Mouse (Mus musculus) embryonic facial prominence, embryonic 14.5 days (tissue): ENCODE results near the gene Carnmt1. TPM values are rescaled to one million over a fixed set of nuclear protein-coding genes. Genes with fewer than 3 reads are reported as not detected.

Experiments used
- ATAC-seq: fragments of 200-750 bp; cut with Nextera tagmentation; 2 replicates; pipeline ENCODE4 v1.8.0; 2017; ENCODE audit warnings: low read depth, moderate number of reproducible peaks, moderate TSS enrichment
- DNase-seq: peaks from one replicate; pipeline ENCODE4 v3.0.0-alpha.2; 2015; ENCODE audit warnings: low spot score
- H3K27ac ChIP-seq: fragments of 300-500 bp; sonication (generic); replicated peaks from 2 replicates; pipeline ENCODE4 v1.5.1; 2014; ENCODE audit warnings: low read depth, mild to moderate bottlenecking, low read length, moderate library complexity
- H3K27me3 ChIP-seq: fragments of 300-500 bp; sonication (generic); replicated peaks from 2 replicates; pipeline ENCODE4 v1.6.1; 2014; ENCODE audit warnings: low read length; ENCODE audit not compliant: control insufficient read depth, insufficient read depth
- H3K36me3 ChIP-seq: fragments of 300-500 bp; sonication (generic); 2 replicates; pipeline ENCODE4 v1.6.1; 2014; ENCODE audit warnings: low read length, mixed read lengths; ENCODE audit not compliant: control insufficient read depth, insufficient read depth
- H3K4me1 ChIP-seq: fragments of 300-500 bp; sonication (generic); 2 replicates; pipeline ENCODE4 v1.6.1; 2014; ENCODE audit warnings: antibody characterized with exemption, low read length; ENCODE audit not compliant: control insufficient read depth, insufficient read depth
- H3K4me2 ChIP-seq: fragments of 300-500 bp; sonication (generic); 2 replicates; pipeline ENCODE4 v1.6.1; 2014; ENCODE audit warnings: low read depth, mild to moderate bottlenecking, low read length, moderate library complexity, mixed read lengths
- H3K4me3 ChIP-seq: fragments of 300-500 bp; sonication (generic); 2 replicates; pipeline ENCODE4 v1.5.1; 2014; ENCODE audit warnings: low read depth, mild to moderate bottlenecking, low read length
- H3K9ac ChIP-seq: fragments of 300-500 bp; sonication (generic); 2 replicates; pipeline ENCODE4 v1.6.1; 2014; ENCODE audit warnings: low read depth, mild to moderate bottlenecking, low read length, moderate library complexity, mixed read lengths
- H3K9me3 ChIP-seq: fragments of 300-500 bp; sonication (generic); 2 replicates; pipeline ENCODE4 v1.6.1; 2016; ENCODE audit warnings: low read length; ENCODE audit not compliant: control insufficient read depth
- WGBS: fragments of 180-500 bp; shearing (Covaris S2); extraction: QIAGEN DNeasy Blood & Tissue Kit; methylation state at CpG from one replicate; pipeline ENCODE4 v1.1.7; 2014; 5-methylcytosine and 5-hydroxymethylcytosine counted together
- polyA plus RNA-seq: library from polyadenylated mRNA; unstranded; fragments of >200 nt; fragmentation: Nextera tagmentation; extraction: Ambion mirVana; gene quantifications from 2 replicates; pipeline ENCODE4 v1.2.1, GENCODE M21; 2014

Carnmt1 gene
- polyA plus RNA-seq, 1 experiment from 2014 or later = 40.2 TPM

GRCm38 (mm10) chr19:18658473-18658872 is 12.1 kb upstream of the Carnmt1 start:
- Histone ChIP-seq H3K9me3 (no peaks in the 10 kb centered on the region), H3K9ac (no peak overlapping the region), H3K4me1 (no peaks in the 10 kb centered on the region), H3K4me2 (no peak overlapping the region), H3K27me3 (no peaks in the 10 kb centered on the region), H3K4me3 (no peak overlapping the region), H3K27ac (no peak overlapping the region), H3K36me3 (no peaks in the 10 kb centered on the region)
- DNase-seq = peak; percentile 61
- ATAC-seq = peak; percentile 26; the same call in 1 of the 2 replicates
- WGBS = 62% methylated on average over 4 of the region's 4 CpGs

DNA sequence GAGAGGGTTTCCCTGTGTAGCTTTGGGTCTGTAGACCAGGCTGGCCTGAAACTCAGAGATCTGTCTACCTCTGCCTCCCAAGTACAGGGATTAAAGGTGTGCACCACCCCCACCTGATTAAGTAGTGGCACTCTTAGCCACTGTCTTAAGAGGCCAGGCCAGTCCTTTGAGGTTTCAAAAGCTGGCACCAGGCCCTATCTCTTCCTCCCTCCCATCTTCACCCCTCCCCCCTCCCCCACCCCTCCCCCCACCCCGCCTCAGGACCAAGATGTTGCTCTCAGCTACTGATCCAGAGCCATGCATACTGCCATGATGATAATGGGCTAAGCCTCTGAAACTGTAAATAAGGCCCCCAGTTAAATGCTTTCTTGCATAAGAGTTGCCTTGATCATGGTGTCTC is 11.2 kb upstream of the Carnmt1 start:
- ATAC-seq = no peak

DNA sequence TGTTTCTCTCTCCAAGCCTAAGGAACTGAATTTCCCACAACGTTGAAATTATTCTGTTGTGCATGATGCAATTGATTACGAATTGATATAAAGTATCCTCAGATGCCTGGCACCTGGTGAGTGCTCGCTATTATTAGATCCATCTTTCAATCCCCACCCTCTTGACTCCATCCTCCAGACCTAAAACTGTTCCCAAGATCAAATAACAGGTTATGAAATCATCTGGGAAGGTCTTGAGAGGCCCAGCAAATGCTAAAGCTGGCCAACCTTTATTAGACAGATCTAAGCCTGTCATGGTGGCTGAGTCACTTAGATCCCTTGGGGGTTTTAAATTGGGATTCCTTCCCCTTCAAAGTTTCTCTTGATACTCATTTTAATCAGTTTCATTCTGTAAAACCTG is 10.1 kb upstream of the Carnmt1 start:
- Histone ChIP-seq H3K4me3 (no peak overlapping the region), H3K27me3 (no peaks in the 10 kb centered on the region), H3K9ac (no peak overlapping the region), H3K36me3 (no peaks in the 10 kb centered on the region), H3K4me1 (no peaks in the 10 kb centered on the region), H3K4me2 (no peak overlapping the region), H3K27ac (no peak overlapping the region), H3K9me3 (no peaks in the 10 kb centered on the region)
- whole genome bisulfite sequencing = 74% methylated on average over 3 of the region's 3 CpGs
- DNase-seq (no peak), ATAC-seq (no peak)

More for the DNA sequence above, 11.2 kb upstream of the Carnmt1 start:
- H3K9ac ChIP-seq = no peak overlapping the region
- DNase-seq = no peak
- no CpG with 5 or more reads among the region's 1 CpGs for WGBS
- no peaks in the 10 kb centered on the region for H3K9me3 ChIP-seq
- H3K27ac ChIP-seq = no peak overlapping the region
- no peak overlapping the region for H3K4me2 ChIP-seq
- H3K4me1 ChIP-seq = no peaks in the 10 kb centered on the region
- no peak overlapping the region for H3K4me3 ChIP-seq
- H3K36me3 ChIP-seq = no peaks in the 10 kb centered on the region
- no peaks in the 10 kb centered on the region for H3K27me3 ChIP-seq

DNA sequence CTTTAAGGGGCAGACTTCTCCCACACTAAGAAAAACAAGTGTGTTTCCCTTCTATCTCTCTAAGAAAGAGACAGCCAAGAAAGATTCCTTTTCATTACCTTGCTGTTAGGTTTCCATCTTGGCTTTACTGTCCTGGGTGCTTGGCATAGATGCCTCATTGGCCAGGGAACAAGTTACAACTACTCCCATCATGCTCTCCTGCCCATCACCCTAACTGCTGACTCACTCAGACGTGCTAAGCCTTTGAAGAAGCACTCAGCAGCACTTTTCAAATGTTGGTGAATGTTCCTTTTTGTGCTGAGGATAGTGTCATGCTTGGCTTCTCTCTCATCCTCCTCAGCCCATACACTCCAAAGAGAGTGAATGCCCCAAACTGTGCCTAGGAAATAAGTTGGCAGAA is 8.9 kb upstream of the Carnmt1 start:
- H3K9me3 ChIP-seq = no peaks in the 10 kb centered on the region
- DNase-seq (no peak), ATAC-seq (no peak)
- no peak overlapping the region for H3K4me2 ChIP-seq
- no peak overlapping the region for H3K27ac ChIP-seq
- no peaks in the 10 kb centered on the region for H3K27me3 ChIP-seq
- H3K9ac ChIP-seq = no peak overlapping the region
- no peak overlapping the region for H3K4me3 ChIP-seq
- H3K4me1 ChIP-seq = no peaks in the 10 kb centered on the region
- WGBS = 52% methylated on average over 1 of the region's 1 CpGs
- no peaks in the 10 kb centered on the region for H3K36me3 ChIP-seq

DNA sequence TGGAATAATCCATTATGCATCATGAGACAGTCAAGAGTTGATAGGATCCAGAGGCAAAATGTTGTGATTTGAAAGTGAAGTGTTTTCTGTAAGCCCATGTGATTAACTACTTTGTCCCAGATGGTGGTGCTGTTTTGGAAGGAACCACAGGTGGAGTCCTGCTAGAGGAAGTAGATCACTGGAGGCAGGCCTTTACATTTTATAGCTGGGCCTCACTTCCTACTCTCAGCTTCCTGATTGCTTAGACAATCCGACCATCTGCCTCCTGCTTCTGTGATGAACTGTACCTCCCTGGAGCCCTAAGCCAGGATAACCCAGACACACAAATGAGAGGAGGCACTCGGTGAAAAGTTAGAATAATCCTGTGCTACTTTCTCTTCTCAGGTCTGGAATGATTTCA is 6.7 kb upstream of the Carnmt1 start:
- no peak overlapping the region for H3K27ac ChIP-seq
- DNase-seq (no peak), ATAC-seq (no peak)
- H3K9me3 ChIP-seq = no peaks in the 10 kb centered on the region
- H3K4me2 ChIP-seq = no peak overlapping the region
- no peaks in the 10 kb centered on the region for H3K4me1 ChIP-seq
- no peaks in the 10 kb centered on the region for H3K27me3 ChIP-seq
- WGBS = 60% methylated on average over 2 of the region's 2 CpGs
- H3K9ac ChIP-seq = no peak overlapping the region
- no peak overlapping the region for H3K4me3 ChIP-seq
- no peaks in the 10 kb centered on the region for H3K36me3 ChIP-seq

DNA sequence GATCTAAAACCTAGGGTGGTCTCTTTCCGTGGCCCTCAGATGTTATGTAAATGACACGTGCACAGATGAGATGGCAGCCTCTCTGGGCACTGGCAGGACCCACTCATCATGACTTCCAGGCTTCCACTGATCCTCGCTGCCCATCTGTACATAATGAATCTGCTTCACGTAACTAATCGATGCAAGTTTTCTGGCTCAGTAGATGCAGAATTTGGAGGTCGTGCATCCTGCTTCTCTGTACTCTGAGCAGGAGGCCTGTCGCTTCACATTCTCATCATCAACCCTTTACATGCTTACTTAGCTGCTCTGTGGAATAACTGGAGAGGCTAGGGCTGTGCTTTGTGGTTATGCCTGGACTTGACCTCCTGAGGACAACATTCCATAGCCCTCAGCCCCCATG is 3.6 kb upstream of the Carnmt1 start:
- peaks cover 2% of the 10 kb centered on the region for H3K4me1 ChIP-seq
- no peaks in the 10 kb centered on the region for H3K9me3 ChIP-seq
- H3K4me2 ChIP-seq = no peak overlapping the region
- no peaks in the 10 kb centered on the region for H3K36me3 ChIP-seq
- no peak overlapping the region for H3K4me3 ChIP-seq
- H3K27ac ChIP-seq = no peak overlapping the region
- 64% methylated on average over 7 of the region's 7 CpGs for WGBS
- no peaks in the 10 kb centered on the region for H3K27me3 ChIP-seq
- no peak overlapping the region for H3K9ac ChIP-seq
- peak; percentile 42 for DNase-seq
- ATAC-seq = no peak

- H3K27ac ChIP-seq = peak overlapping the region; percentile 86
- WGBS = 95% methylated on average over 7 of the region's 7 CpGs
These were observed 1.0 kb upstream of the Carnmt1 start for GRCm38 (mm10) chr19:18669551-18669950.

DNA sequence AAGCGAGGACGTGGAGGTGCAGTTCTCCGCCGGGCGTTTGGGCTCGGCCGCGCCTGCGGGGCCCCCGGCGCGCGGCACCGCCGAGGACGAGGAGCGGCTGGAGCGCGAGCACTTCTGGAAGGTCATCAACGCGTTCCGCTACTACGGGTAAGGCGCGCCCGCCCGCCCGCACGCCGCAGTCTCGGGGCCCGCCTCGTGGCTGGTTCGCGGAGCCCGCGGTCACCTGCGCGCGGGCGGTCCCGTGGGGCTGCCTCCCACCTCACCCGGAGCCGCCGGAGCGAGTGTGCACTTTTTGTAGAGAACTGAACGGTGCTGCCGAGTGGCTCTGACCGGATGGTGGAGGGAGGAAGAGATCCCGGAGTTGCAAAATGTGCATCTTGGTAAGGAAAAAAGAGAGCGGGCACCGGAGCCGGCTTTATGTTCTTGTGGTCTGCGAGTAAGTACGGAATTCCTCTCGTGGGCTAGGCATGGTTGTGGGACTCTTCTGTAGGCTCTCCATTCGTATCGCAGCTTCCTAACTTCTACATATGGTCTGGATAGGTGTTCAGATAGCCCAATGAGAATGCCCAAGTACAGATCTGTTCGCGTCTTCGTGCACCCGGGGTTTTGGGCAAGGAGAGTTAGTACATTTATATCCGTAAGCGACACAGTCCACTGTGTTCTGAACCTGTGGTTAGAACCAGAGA is 635 bp downstream of the Carnmt1 start:
- 0% methylated on average over 48 of the region's 64 CpGs for WGBS
- Histone ChIP-seq H3K4me3 (peak overlapping the region; percentile 82), H3K27me3 (no peaks in the 10 kb centered on the region), H3K4me2 (peak overlapping the region; percentile 67), H3K9ac (peak overlapping the region; percentile 86), H3K36me3 (no peaks in the 10 kb centered on the region), H3K4me1 (peaks cover 19% of the 10 kb centered on the region), H3K9me3 (no peaks in the 10 kb centered on the region), H3K27ac (peak overlapping the region; percentile 86)
- DNase-seq (peak; percentile 50), ATAC-seq (peak; percentile 66)

More at GRCm38 (mm10) chr19:18669551-18669950, 1.0 kb upstream of the Carnmt1 start:
- no peak overlapping the region for H3K4me3 ChIP-seq
- H3K4me2 ChIP-seq = no peak overlapping the region
- H3K9me3 ChIP-seq = no peaks in the 10 kb centered on the region
- no peak for ATAC-seq
- H3K36me3 ChIP-seq = no peaks in the 10 kb centered on the region
- no peak overlapping the region for H3K9ac ChIP-seq
- peaks cover 19% of the 10 kb centered on the region for H3K4me1 ChIP-seq
- no peak for DNase-seq
- no peaks in the 10 kb centered on the region for H3K27me3 ChIP-seq

GRCm38 (mm10) chr19:18672498-18672897 is 1.9 kb downstream of the Carnmt1 start:
- Histone ChIP-seq H3K9me3 (no peaks in the 10 kb centered on the region), H3K4me1 (peaks cover 19% of the 10 kb centered on the region), H3K27ac (no peak overlapping the region), H3K4me3 (peak overlapping the region; percentile 82), H3K4me2 (peak overlapping the region; percentile 67), H3K27me3 (no peaks in the 10 kb centered on the region), H3K9ac (0 out of 2 replicates have a peak overlapping the region, but pooled peaks have one; percentile 86), H3K36me3 (no peaks in the 10 kb centered on the region)
- ATAC-seq = no peak
- 52% methylated on average over 3 of the region's 3 CpGs for WGBS
- DNase-seq = no peak
